Mouse (Mus musculus): ENCODE measurements around the gene Usp16.

GRCm38 (mm10) chr16:87405001-87405400, 49.5 kb upstream of the Usp16 start:
- TF ChIP-seq CTCF (IDR thresholded peaks at IDR 0.05; ENCODE audit: low read depth) (no peak), EP300 (IDR thresholded peaks at IDR 0.05; ENCODE audit: low read depth) (no peak)

Data from heart, postnatal 0 days (tissue).